Mouse (Mus musculus): ENCODE results near the gene Nup210l.

GRCm38 (mm10) chr3:90208662-90209061 lies 104.7 kb downstream of the Nup210l start:
- TF ChIP-seq GATA1 (IDR thresholded peaks at IDR 0.05; ENCODE audit: borderline replicate concordance, low read length) (no peak), FLI1 (IDR thresholded peaks at IDR 0.05; ENCODE audit: low read length) (no peak)
